Mouse (Mus musculus) E14TG2a.4 (cell line): ENCODE data around the gene Hspbp1.
A peak's percentile ranks its signal among the peaks of the same experiment; 100 is the strongest.

Source experiments
- H3K27me3 ChIP-seq: 2 replicates; pipeline ENCODE4 v1.6.1; 2014; ENCODE audit warnings: low read length, control low read depth; ENCODE audit not compliant: insufficient read depth
- H3K36me3 ChIP-seq: 2 replicates; pipeline ENCODE4 v1.6.1; 2014; ENCODE audit warnings: low read length, control low read depth; ENCODE audit not compliant: insufficient read depth
- H3K4me1 ChIP-seq: replicated peaks from 2 replicates; pipeline ENCODE4 v1.6.1; 2014; ENCODE audit warnings: low read depth, low read length, control low read depth
- H3K4me3 ChIP-seq: replicated peaks from 2 replicates; pipeline ENCODE4 v1.5.1; 2014; ENCODE audit warnings: mild to moderate bottlenecking, low read length
- H3K9me3 ChIP-seq: 2 replicates; pipeline ENCODE4 v1.6.1; 2014; ENCODE audit warnings: low read length, control low read depth
- CTCF ChIP-seq: conservative IDR thresholded peaks from 2 replicates; pipeline ENCODE4 v1.5.1; 2014; ENCODE audit warnings: low read length
- NANOG ChIP-seq: IDR thresholded peaks from 2 replicates; pipeline ENCODE4 v1.6.1; 2014; ENCODE audit warnings: borderline replicate concordance, low read length, mixed read lengths
- POU5F1 ChIP-seq: IDR thresholded peaks from 2 replicates; pipeline ENCODE4 v1.6.1; 2014; ENCODE audit warnings: low read length, borderline replicate concordance

The Hspbp1 gene

GRCm38 (mm10) chr7:4705098-4705497 lies 20.2 kb upstream of the Hspbp1 start:
- peak overlapping the region; percentile 72 for H3K4me3 ChIP-seq

GRCm38 (mm10) chr7:4703195-4703594 lies 18.3 kb upstream of the Hspbp1 start:
- H3K4me1 ChIP-seq, result peaks cover 97% of the 10 kb centered on the region
- peak overlapping the region; percentile 50 for H3K4me3 ChIP-seq
- TF ChIP-seq NANOG (no peak), CTCF (no peak), POU5F1 (no peak)
- no peaks in the 10 kb centered on the region for H3K27me3 ChIP-seq
- H3K36me3 ChIP-seq, result peaks cover 57% of the 10 kb centered on the region
- H3K9me3 ChIP-seq, result no peaks in the 10 kb centered on the region

More at GRCm38 (mm10) chr7:4705098-4705497, 20.2 kb upstream of the Hspbp1 start:
- no peaks in the 10 kb centered on the region for H3K9me3 ChIP-seq
- peaks cover 81% of the 10 kb centered on the region for H3K4me1 ChIP-seq
- TF ChIP-seq NANOG (no peak), POU5F1 (no peak), CTCF (peak; percentile 99)
- no peaks in the 10 kb centered on the region for H3K27me3 ChIP-seq
- H3K36me3 ChIP-seq, result peaks cover 58% of the 10 kb centered on the region

- TF ChIP-seq NANOG, result no peak
- H3K4me3 ChIP-seq, result peak overlapping the region; percentile 50
- H3K27me3 ChIP-seq, result no peaks in the 10 kb centered on the region
- peaks cover 96% of the 10 kb centered on the region for H3K4me1 ChIP-seq
- peaks cover 56% of the 10 kb centered on the region for H3K36me3 ChIP-seq
- no peaks in the 10 kb centered on the region for H3K9me3 ChIP-seq
Measured at GRCm38 (mm10) chr7:4702334-4702733, 17.5 kb upstream of the Hspbp1 start.

GRCm38 (mm10) chr7:4693004-4693403 lies 8.1 kb upstream of the Hspbp1 start:
- no peaks in the 10 kb centered on the region for H3K27me3 ChIP-seq
- H3K4me1 ChIP-seq, result peaks cover 68% of the 10 kb centered on the region
- no peaks in the 10 kb centered on the region for H3K9me3 ChIP-seq
- no peak for TF ChIP-seq CTCF
- TF ChIP-seq NANOG, result no peak
- no peak for TF ChIP-seq POU5F1
- H3K36me3 ChIP-seq, result peaks cover 44% of the 10 kb centered on the region
- no peak overlapping the region; the same call in 1 of the 2 replicates for H3K4me3 ChIP-seq

- Histone ChIP-seq H3K4me1 (peaks cover 55% of the 10 kb centered on the region), H3K36me3 (peaks cover 34% of the 10 kb centered on the region), H3K4me3 (peak overlapping the region; percentile 86), H3K27me3 (no peaks in the 10 kb centered on the region), H3K9me3 (no peaks in the 10 kb centered on the region)
- TF ChIP-seq POU5F1, result no peak
- no peak for TF ChIP-seq CTCF
- no peak for TF ChIP-seq NANOG
Measured at GRCm38 (mm10) chr7:4690951-4691653, 6.2 kb upstream of the Hspbp1 start.

- Histone ChIP-seq H3K36me3 (peaks cover 27% of the 10 kb centered on the region), H3K4me1 (peaks cover 55% of the 10 kb centered on the region), H3K4me3 (peak within 1 kb of the TSS; percentile 86), H3K9me3 (no peaks in the 10 kb centered on the region), H3K27me3 (no peaks in the 10 kb centered on the region)
- TF ChIP-seq NANOG, result no peak
- TF ChIP-seq POU5F1, result no peak
Measured at GRCm38 (mm10) chr7:4690387-4690786, 5.5 kb upstream of the Hspbp1 start, which contains the start of gene Brsk1. Gene Brsk1 (plus strand): TSS chr7:4690604.

GRCm38 (mm10) chr7:4684203-4684602 lies 665 bp downstream of the Hspbp1 start:
- no peaks in the 10 kb centered on the region for H3K27me3 ChIP-seq
- TF ChIP-seq NANOG, result no peak
- TF ChIP-seq CTCF, result no peak
- no peak for TF ChIP-seq POU5F1
- H3K9me3 ChIP-seq, result no peaks in the 10 kb centered on the region
- H3K36me3 ChIP-seq, result peaks cover 32% of the 10 kb centered on the region
- H3K4me3 ChIP-seq, result peak overlapping the region; percentile 93
- peaks cover 34% of the 10 kb centered on the region for H3K4me1 ChIP-seq

- no peaks in the 10 kb centered on the region for H3K9me3 ChIP-seq
- TF ChIP-seq POU5F1, result no peak
- TF ChIP-seq NANOG, result no peak
- TF ChIP-seq CTCF, result no peak
- peaks cover 36% of the 10 kb centered on the region for H3K36me3 ChIP-seq
- no peaks in the 10 kb centered on the region for H3K27me3 ChIP-seq
- peaks cover 32% of the 10 kb centered on the region for H3K4me1 ChIP-seq
- no peak overlapping the region for H3K4me3 ChIP-seq
Measured at GRCm38 (mm10) chr7:4683307-4683706, 1.6 kb downstream of the Hspbp1 start.

GRCm38 (mm10) chr7:4675200-4675599 lies 9.7 kb downstream of the Hspbp1 start:
- Histone ChIP-seq H3K4me3 (no peak overlapping the region), H3K36me3 (peaks cover 80% of the 10 kb centered on the region), H3K27me3 (no peaks in the 10 kb centered on the region), H3K9me3 (no peaks in the 10 kb centered on the region), H3K4me1 (peaks cover 55% of the 10 kb centered on the region)
- TF ChIP-seq CTCF (no peak), NANOG (no peak), POU5F1 (no peak)
